Mouse (Mus musculus) neural tube, embryonic 14.5 days (tissue): ENCODE results near the gene Gm44502. TPM values are rescaled to one million over a fixed set of nuclear protein-coding genes. Genes with fewer than 3 reads are reported as not detected.

Source experiments
- ATAC-seq: fragments of 200-750 bp; cut with Nextera tagmentation; 2 replicates; pipeline ENCODE4 v1.8.0; 2017; ENCODE audit warnings: low read depth, mild to moderate bottlenecking, moderate TSS enrichment, moderate library complexity
- H3K27ac ChIP-seq: fragments of 300-500 bp; sonication (generic); 2 replicates; pipeline ENCODE4 v1.5.1; 2014; ENCODE audit warnings: low read depth, mild to moderate bottlenecking, control low read depth, low read length, moderate library complexity, mixed read lengths
- H3K27me3 ChIP-seq: fragments of 300-500 bp; sonication (generic); 2 replicates; pipeline ENCODE4 v1.6.1; 2014; ENCODE audit warnings: low read length; ENCODE audit not compliant: control insufficient read depth, insufficient read depth
- H3K36me3 ChIP-seq: fragments of 300-500 bp; sonication (generic); 2 replicates; pipeline ENCODE4 v1.6.1; 2014; ENCODE audit warnings: low read length, mixed read lengths; ENCODE audit not compliant: control insufficient read depth, insufficient read depth
- H3K4me1 ChIP-seq: fragments of 300-500 bp; sonication (generic); 2 replicates; pipeline ENCODE4 v1.6.1; 2014; ENCODE audit warnings: low read length; ENCODE audit not compliant: control insufficient read depth, insufficient read depth
- H3K4me2 ChIP-seq: fragments of 300-500 bp; sonication (generic); 2 replicates; pipeline ENCODE4 v1.6.1; 2014; ENCODE audit warnings: mild to moderate bottlenecking, low read depth, low read length, control low read depth
- H3K4me3 ChIP-seq: fragments of 300-500 bp; sonication (generic); 2 replicates; pipeline ENCODE4 v1.5.1; 2014; ENCODE audit warnings: low read depth, low read length, control low read depth, mixed read lengths
- H3K9ac ChIP-seq: fragments of 300-500 bp; sonication (generic); replicated peaks from 2 replicates; pipeline ENCODE4 v1.6.1; 2014; ENCODE audit warnings: low read depth, mild to moderate bottlenecking, control low read depth, low read length, mixed read lengths
- H3K9me3 ChIP-seq: fragments of 300-500 bp; sonication (generic); 2 replicates; pipeline ENCODE4 v1.6.1; 2016; ENCODE audit warnings: low read length; ENCODE audit not compliant: control insufficient read depth
- WGBS: fragments of 180-500 bp; shearing (Covaris S2); extraction: QIAGEN DNeasy Blood & Tissue Kit; methylation state at CpG from one replicate; pipeline ENCODE4 v1.1.7; 2014; 5-methylcytosine and 5-hydroxymethylcytosine counted together
- polyA plus RNA-seq: library from polyadenylated mRNA; unstranded; fragments of >200 nt; fragmentation: Nextera tagmentation; extraction: Ambion mirVana; gene quantifications from 2 replicates; pipeline ENCODE4 v1.2.1, GENCODE M21; 2014

Gene Gm44502
- polyA plus RNA-seq, 1 experiment from 2014 or later = 0.20 TPM

DNA sequence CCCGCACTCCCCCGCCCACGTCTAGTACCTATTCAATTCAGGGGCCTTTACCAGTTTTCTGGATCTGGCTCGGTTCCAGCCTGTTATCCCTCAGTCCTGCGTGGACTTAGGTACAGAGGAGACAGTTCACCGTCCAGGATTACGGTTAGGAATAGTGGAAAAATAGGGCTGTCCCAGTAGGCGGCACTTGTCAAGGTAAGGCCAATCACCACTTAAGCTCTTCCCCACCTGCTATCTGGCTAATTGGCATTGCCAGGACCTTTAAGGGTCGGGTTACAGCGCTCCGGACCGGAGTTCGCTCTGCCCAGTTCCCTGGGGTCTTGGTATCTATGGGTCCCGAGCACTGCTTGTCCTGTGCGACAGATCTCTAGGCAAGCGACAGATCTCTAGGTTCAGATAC, 52.5 kb downstream of the Gm44502 start, which contains the start of gene Tymp:
Gene Tymp, minus strand, starts transcription at position 83 of the 400 bp plus-strand sequence.
- WGBS = 24% methylated on average over 16 of the region's 16 CpGs
- H3K36me3 ChIP-seq = peaks cover 3% of the 10 kb centered on the region
- H3K4me1 ChIP-seq = peaks cover 24% of the 10 kb centered on the region
- H3K9me3 ChIP-seq = no peaks in the 10 kb centered on the region
- no peak within 1 kb of the TSS for H3K4me2 ChIP-seq
- H3K27me3 ChIP-seq = peaks cover 26% of the 10 kb centered on the region
- no peak within 1 kb of the TSS for H3K4me3 ChIP-seq
- no peak for ATAC-seq
- no peak within 1 kb of the TSS for H3K9ac ChIP-seq
- no peak within 1 kb of the TSS for H3K27ac ChIP-seq

DNA sequence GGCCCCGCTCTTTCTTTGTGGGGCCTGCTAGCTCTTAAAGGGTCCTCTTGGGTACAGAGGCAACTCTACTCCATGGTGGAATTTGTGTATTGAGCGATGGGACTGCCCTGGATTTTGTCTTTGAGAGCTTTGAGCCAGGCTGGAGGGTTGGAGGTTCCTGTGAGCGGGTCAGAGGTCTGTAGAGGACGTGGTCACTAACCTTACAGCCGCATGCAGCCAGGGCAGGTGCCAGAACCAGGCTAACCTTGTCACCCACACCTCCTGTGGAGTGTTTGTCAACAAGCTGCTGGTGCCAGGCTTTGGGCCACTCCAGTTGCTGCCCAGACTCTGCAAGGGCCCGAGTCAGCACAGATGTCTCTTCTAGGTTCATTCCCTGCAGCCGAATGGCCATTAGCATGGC, 53.5 kb downstream of the Gm44502 start:
- H3K27ac ChIP-seq = no peak overlapping the region
- H3K36me3 ChIP-seq = peaks cover 13% of the 10 kb centered on the region
- ATAC-seq = no peak
- peaks cover 26% of the 10 kb centered on the region for H3K27me3 ChIP-seq
- H3K9me3 ChIP-seq = no peaks in the 10 kb centered on the region
- 81% methylated on average over 7 of the region's 7 CpGs for WGBS
- H3K4me1 ChIP-seq = peaks cover 24% of the 10 kb centered on the region
- no peak overlapping the region for H3K4me2 ChIP-seq
- H3K4me3 ChIP-seq = no peak overlapping the region
- no peak overlapping the region for H3K9ac ChIP-seq

DNA sequence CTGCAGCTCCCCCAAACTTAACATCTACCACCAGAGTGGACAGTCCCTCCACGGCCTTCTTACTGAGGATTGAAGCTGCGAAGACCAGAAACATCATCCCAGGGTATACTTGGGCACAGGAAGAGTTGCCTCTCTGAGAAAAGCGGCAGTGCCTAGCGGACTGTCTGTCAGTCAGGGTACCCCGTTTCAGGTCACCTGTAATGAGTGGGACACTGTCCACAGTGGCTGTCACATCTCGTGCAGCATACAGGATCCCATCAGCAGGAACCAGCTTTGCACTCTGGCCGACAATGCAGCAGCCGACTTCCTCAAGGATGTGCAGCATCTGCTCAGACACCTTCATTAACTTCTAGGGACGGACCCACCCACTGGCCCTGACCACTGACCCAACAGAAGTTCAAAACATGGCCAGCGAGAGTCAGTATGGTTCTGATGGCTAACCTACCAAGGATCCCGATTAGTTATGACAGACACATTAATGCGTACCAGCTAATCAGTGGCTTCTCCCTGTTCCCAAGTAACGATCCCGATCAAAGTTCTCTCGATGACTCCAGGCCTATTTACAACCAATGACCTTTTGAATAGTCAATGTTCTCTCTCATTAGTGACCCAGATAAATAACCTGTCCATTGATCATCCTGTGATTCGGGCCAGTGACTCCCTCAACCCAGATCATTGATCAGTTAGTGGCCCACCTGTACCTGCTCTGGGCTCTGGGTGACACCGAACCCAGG, 54.5 kb downstream of the Gm44502 start:
- 92% methylated on average over 17 of the region's 17 CpGs for WGBS

DNA sequence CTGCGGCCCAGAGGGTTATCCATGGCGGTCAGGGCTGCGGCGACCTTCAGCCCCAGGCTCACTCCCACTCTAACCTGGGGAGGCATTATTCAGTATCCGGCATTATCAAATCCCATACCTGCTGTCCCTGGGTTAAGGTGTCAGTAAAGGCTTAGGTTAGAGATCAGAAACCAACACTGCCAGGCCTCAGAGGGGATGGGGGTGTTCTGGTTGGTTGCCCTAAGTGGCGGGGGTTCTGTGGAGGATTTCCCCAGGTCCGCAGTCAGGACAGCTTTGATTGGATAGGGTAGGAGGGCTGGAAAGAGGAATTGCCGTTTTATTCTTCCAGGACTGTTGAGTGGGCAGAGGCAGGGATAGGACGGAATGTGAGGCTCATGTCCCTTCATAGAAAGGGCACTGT, 55.2 kb downstream of the Gm44502 start:
- H3K9me3 ChIP-seq = no peaks in the 10 kb centered on the region
- no peak for ATAC-seq
- peaks cover 28% of the 10 kb centered on the region for H3K36me3 ChIP-seq
- H3K9ac ChIP-seq = peak overlapping the region; percentile 76
- peak overlapping the region; percentile 88 for H3K27ac ChIP-seq
- peak overlapping the region; percentile 61 for H3K4me3 ChIP-seq
- H3K27me3 ChIP-seq = peaks cover 23% of the 10 kb centered on the region
- WGBS = 50% methylated on average over 9 of the region's 9 CpGs
- H3K4me1 ChIP-seq = peaks cover 24% of the 10 kb centered on the region
- peak overlapping the region; percentile 74 for H3K4me2 ChIP-seq

More for the DNA sequence above, 54.5 kb downstream of the Gm44502 start:
- no peak overlapping the region for H3K4me3 ChIP-seq
- no peaks in the 10 kb centered on the region for H3K9me3 ChIP-seq
- ATAC-seq = no peak
- H3K27ac ChIP-seq = no peak overlapping the region
- H3K9ac ChIP-seq = no peak overlapping the region
- peaks cover 22% of the 10 kb centered on the region for H3K36me3 ChIP-seq
- H3K27me3 ChIP-seq = peaks cover 26% of the 10 kb centered on the region
- H3K4me2 ChIP-seq = peak overlapping the region; percentile 74; the same call in 1 of the 2 replicates
- H3K4me1 ChIP-seq = peaks cover 24% of the 10 kb centered on the region

DNA sequence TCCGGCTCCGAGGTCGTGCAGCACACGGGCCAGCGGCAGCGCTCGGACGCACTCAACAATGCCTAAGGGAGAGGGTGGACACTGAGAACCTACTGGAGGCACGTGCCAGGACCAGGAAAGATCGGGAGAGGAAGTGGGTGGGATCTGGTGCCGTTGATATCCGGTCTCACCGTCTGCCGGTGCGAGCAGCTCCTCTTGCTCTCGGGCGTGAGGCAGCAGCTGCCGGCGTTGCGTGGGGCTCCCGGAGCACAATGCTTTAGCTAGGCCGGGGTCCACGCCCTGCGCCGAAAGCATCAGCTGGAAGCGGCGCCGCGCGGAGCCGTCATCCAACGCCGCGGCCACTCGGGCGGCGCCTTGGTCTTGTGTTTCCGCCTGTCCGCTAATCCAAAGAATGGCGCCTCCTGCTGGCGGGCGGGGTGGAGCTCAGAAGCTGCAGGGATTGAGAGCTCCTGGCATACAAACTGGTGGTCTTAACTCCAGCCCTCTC, 55.7 kb downstream of the Gm44502 start, which contains the start of gene Sco2:
Gene Sco2, minus strand, starts transcription at position 85 of the 487 bp plus-strand sequence.
- Histone ChIP-seq H3K27me3 (peaks cover 18% of the 10 kb centered on the region), H3K4me3 (peak within 1 kb of the TSS; percentile 61), H3K4me1 (peaks cover 19% of the 10 kb centered on the region), H3K27ac (peak within 1 kb of the TSS; percentile 88), H3K4me2 (peak within 1 kb of the TSS; percentile 74), H3K9ac (peak within 1 kb of the TSS; percentile 76), H3K9me3 (no peaks in the 10 kb centered on the region), H3K36me3 (peaks cover 29% of the 10 kb centered on the region)
- WGBS = 0% methylated on average over 42 of the region's 42 CpGs
- ATAC-seq = peak; percentile 85

- H3K27me3 ChIP-seq = peaks cover 13% of the 10 kb centered on the region
- H3K27ac ChIP-seq = peak overlapping the region; percentile 88
- peak overlapping the region; percentile 76 for H3K9ac ChIP-seq
- peak; percentile 80 for ATAC-seq
- H3K9me3 ChIP-seq = no peaks in the 10 kb centered on the region
- peak overlapping the region; percentile 74 for H3K4me2 ChIP-seq
- peaks cover 14% of the 10 kb centered on the region for H3K4me1 ChIP-seq
- H3K36me3 ChIP-seq = peaks cover 34% of the 10 kb centered on the region
- WGBS = 1% methylated on average over 35 of the region's 35 CpGs
- H3K4me3 ChIP-seq = peak overlapping the region; percentile 61
Measured at GRCm38 (mm10) chr15:89373027-89373761, 56.3 kb downstream of the Gm44502 start.

DNA sequence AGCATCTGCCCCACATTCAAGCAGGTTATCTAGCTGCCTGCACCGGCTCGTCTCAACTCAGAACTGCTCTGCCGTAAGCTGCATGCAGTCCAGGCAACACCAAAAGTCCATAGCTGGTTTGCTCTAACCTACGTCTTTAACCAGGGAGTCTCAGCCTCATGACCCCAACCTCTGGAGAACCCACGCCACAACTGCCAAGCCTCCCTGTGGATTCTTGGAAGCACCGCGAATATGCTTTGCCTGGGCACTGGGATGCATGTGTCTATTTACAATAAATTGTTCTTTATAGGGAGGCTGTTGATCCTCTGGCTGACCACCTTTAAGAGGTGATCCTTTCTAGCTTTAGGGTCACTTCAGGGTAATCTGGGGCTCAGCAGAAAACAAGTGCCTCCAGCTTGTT, 57.0 kb downstream of the Gm44502 start:
- no peak overlapping the region; the same call in 1 of the 2 replicates for H3K4me3 ChIP-seq
- 87% methylated on average over 7 of the region's 7 CpGs for WGBS
- H3K27ac ChIP-seq = no peak overlapping the region
- peak overlapping the region; percentile 74 for H3K4me2 ChIP-seq
- peaks cover 40% of the 10 kb centered on the region for H3K36me3 ChIP-seq
- H3K4me1 ChIP-seq = peaks cover 14% of the 10 kb centered on the region
- peaks cover 7% of the 10 kb centered on the region for H3K27me3 ChIP-seq
- no peaks in the 10 kb centered on the region for H3K9me3 ChIP-seq
- ATAC-seq = no peak
- H3K9ac ChIP-seq = no peak overlapping the region

DNA sequence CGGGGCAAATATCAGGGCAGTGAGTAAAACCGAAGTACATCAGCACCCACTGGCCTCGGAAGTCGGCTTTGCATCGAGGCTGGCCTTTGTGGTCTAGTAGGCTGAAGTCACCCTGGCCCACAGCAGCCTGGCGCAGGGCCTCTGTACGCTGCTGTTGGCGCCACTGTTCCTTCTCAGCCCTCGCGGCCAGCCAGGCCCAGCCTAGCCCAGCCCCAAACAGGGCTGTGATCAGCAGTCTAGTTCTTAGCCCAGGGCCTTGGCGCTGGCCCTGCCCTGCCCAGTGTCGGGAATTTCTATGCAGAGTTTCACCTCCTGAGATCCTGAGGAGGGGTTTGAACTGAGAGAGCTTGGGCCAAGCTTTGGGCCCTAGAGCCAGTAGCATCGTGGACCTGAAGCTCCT, 57.4 kb downstream of the Gm44502 start:
- H3K27me3 ChIP-seq = peaks cover 5% of the 10 kb centered on the region
- WGBS = 90% methylated on average over 13 of the region's 13 CpGs
- H3K36me3 ChIP-seq = peaks cover 45% of the 10 kb centered on the region

More for the DNA sequence above, 57.4 kb downstream of the Gm44502 start:
- H3K4me1 ChIP-seq = peaks cover 14% of the 10 kb centered on the region
- H3K4me3 ChIP-seq = no peak overlapping the region
- no peak overlapping the region for H3K9ac ChIP-seq
- no peaks in the 10 kb centered on the region for H3K9me3 ChIP-seq
- H3K4me2 ChIP-seq = no peak overlapping the region
- H3K27ac ChIP-seq = no peak overlapping the region
- no peak for ATAC-seq
